Mouse (Mus musculus): ENCODE data around the gene Tgm5. TPM values are rescaled to one million over a fixed set of nuclear protein-coding genes. Genes with fewer than 3 reads are reported as not detected.
"Not testable (repeated sequence)": the region's sequence is repeated elsewhere in the genome, so short reads cannot be mapped to it uniquely, and the experiment has no call there.

The Tgm5 gene
- 0.15 and 0.24 TPM in 2 replicates for polyA plus RNA-seq (2012; rRNA removed)

GRCm38 (mm10) chr2:121085480-121086185 lies at the start of gene Tgm5:
TSS of gene Tgm5 (minus strand) at chr2:121085841.
- WGBS = 23% methylated on average over 6 of the region's 6 CpGs
- Histone ChIP-seq H3K36me3 (ENCODE audit: control insufficient read depth, insufficient read depth, low read length) (no peaks in the 10 kb centered on the region), H3K4me3 (ENCODE audit: low read depth, low read length) (no peak within 1 kb of the TSS), H3K27me3 (ENCODE audit: control insufficient read depth, insufficient read depth, low read length) (no peaks in the 10 kb centered on the region), H3K27ac (ENCODE audit: insufficient read depth, low read depth, low read length) (no peak within 1 kb of the TSS), H3K4me1 (ENCODE audit: control insufficient read depth, insufficient read depth, insufficient read length, low read length) (no peaks in the 10 kb centered on the region)
- TF ChIP-seq POLR2A (IDR thresholded peaks at IDR 0.05; ENCODE audit: low read depth, low read length) (no peak), CTCF (IDR thresholded peaks at IDR 0.05; ENCODE audit: extremely low read depth, insufficient read length, insufficient replicate concordance, low read depth, low read length) (no peak)

DNA sequence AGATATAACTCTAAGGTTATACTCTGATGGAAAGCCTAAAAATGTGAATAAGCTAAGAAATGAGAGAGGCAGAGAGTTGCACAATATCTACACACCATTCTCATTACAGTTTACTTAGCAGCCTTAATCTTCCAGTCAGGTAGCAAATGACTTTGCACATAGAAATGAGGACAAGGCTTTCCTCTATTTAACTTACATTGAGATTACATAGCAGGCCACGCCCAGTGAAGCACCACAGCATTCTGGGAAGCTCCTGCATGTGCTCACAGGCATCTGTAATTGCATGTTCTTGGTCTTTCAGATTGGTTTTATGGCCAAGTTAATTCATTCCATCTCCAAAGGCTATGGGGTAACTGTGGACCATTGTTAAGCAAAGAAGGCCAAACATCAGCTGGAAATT lies 47.2 kb upstream of the Tgm5 start:
- H3K27me3 ChIP-seq (ENCODE audit: control insufficient read depth, insufficient read depth, low read length) = no peaks in the 10 kb centered on the region
- H3K36me3 ChIP-seq (ENCODE audit: control insufficient read depth, insufficient read depth, low read length) = no peaks in the 10 kb centered on the region
- TF ChIP-seq POLR2A (IDR thresholded peaks at IDR 0.05; ENCODE audit: low read depth, low read length) = no peak
- no peak overlapping the region for H3K4me3 ChIP-seq (ENCODE audit: low read depth, low read length)
- no peaks in the 10 kb centered on the region for H3K4me1 ChIP-seq (ENCODE audit: control insufficient read depth, insufficient read depth, insufficient read length, low read length)
- WGBS = 65% methylated on average over 1 of the region's 1 CpGs
- no peak overlapping the region for H3K27ac ChIP-seq (ENCODE audit: insufficient read depth, low read depth, low read length)

DNA sequence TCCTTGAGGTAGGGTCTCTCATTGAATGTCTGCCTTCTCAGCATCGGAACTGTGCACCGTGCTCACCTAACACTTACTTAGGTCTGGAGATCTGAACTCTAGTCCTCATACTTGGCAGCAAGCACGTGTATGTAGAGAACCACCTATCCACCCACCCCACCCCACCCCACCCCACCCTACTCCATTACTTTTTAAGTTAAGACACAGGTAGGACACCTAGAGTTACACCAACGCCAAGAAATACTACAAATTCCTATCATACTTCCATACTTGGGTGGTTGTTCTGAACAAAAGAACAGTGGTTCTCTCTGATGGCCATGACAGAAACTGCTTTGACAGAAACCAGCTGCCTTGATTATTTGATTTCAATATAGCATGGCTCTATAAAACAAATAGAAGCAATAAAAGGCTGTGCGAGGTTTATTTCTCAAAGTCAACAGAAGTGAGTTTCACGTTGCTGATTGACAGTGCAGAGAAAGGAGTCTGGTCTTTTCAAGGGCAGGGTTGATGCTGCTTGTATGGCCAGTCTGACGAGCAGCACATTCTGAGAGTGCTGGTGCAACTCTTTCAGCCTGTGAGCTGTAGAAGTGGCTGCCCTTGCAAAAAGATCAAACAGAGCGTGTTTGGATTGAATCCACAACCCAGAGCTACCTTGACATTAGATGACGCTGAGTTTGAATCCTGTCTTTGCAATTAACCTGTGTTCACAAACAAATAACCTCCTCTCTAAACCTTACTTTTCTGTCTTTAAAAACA lies 43.4 kb upstream of the Tgm5 start:
- WGBS = 37% methylated on average over 9 of the region's 9 CpGs
- H3K27me3 ChIP-seq (ENCODE audit: control insufficient read depth, insufficient read depth, low read length) = no peaks in the 10 kb centered on the region
- H3K36me3 ChIP-seq (ENCODE audit: control insufficient read depth, insufficient read depth, low read length) = no peaks in the 10 kb centered on the region
- no peak overlapping the region for H3K4me3 ChIP-seq (ENCODE audit: low read depth, low read length)
- H3K27ac ChIP-seq (ENCODE audit: insufficient read depth, low read depth, low read length) = no peak overlapping the region
- TF ChIP-seq POLR2A (IDR thresholded peaks at IDR 0.05; ENCODE audit: low read depth, low read length) (no peak), CTCF (IDR thresholded peaks at IDR 0.05; ENCODE audit: extremely low read depth, insufficient read length, insufficient replicate concordance, low read depth, low read length) (no peak)
- no peaks in the 10 kb centered on the region for H3K4me1 ChIP-seq (ENCODE audit: control insufficient read depth, insufficient read depth, insufficient read length, low read length)

DNA sequence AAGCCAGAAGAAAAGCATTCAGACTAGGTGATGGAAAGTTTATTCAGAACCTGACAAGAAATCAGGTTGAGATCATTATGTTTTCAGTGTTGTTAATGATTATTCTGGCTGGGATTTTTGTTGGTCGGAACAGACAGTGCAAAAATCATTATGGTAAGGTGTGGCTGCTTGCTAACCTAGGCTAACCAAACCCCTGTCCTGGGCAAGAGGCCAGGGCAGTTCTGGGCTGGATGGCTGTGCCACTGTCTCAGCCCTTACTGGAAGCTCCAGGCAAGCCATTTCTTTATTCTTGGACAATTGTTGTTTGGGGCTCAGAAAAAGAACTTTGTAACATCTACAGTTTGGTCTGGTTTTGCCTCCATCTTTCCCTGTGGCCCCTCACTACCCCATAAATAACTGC lies 41.9 kb upstream of the Tgm5 start:
- H3K36me3 ChIP-seq (ENCODE audit: control insufficient read depth, insufficient read depth, low read length) = no peaks in the 10 kb centered on the region
- H3K4me3 ChIP-seq (ENCODE audit: low read depth, low read length) = no peak overlapping the region
- TF ChIP-seq POLR2A (IDR thresholded peaks at IDR 0.05; ENCODE audit: low read depth, low read length) (no peak), CTCF (IDR thresholded peaks at IDR 0.05; ENCODE audit: extremely low read depth, insufficient read length, insufficient replicate concordance, low read depth, low read length) (no peak)
- 30% methylated on average over 1 of the region's 1 CpGs for WGBS
- H3K4me1 ChIP-seq (ENCODE audit: control insufficient read depth, insufficient read depth, insufficient read length, low read length) = no peaks in the 10 kb centered on the region
- no peaks in the 10 kb centered on the region for H3K27me3 ChIP-seq (ENCODE audit: control insufficient read depth, insufficient read depth, low read length)
- H3K27ac ChIP-seq (ENCODE audit: insufficient read depth, low read depth, low read length) = no peak overlapping the region

GRCm38 (mm10) chr2:121126302-121126701 lies 40.7 kb upstream of the Tgm5 start:
- H3K4me3 ChIP-seq (ENCODE audit: low read depth, low read length); H3K27ac ChIP-seq (ENCODE audit: insufficient read depth, low read depth, low read length); H3K36me3 ChIP-seq (ENCODE audit: control insufficient read depth, insufficient read depth, low read length); H3K27me3 ChIP-seq (ENCODE audit: control insufficient read depth, insufficient read depth, low read length); H3K4me1 ChIP-seq (ENCODE audit: control insufficient read depth, insufficient read depth, insufficient read length, low read length): not testable (repeated sequence)
- WGBS = 89% methylated on average over 5 of the region's 5 CpGs

- H3K36me3 ChIP-seq (ENCODE audit: control insufficient read depth, insufficient read depth, low read length) = no peaks in the 10 kb centered on the region
- H3K27me3 ChIP-seq (ENCODE audit: control insufficient read depth, insufficient read depth, low read length) = no peaks in the 10 kb centered on the region
- no peak for TF ChIP-seq CTCF (IDR thresholded peaks at IDR 0.05; ENCODE audit: extremely low read depth, insufficient read length, insufficient replicate concordance, low read depth, low read length)
- TF ChIP-seq POLR2A (IDR thresholded peaks at IDR 0.05; ENCODE audit: low read depth, low read length) = no peak
- H3K4me3 ChIP-seq (ENCODE audit: low read depth, low read length) = no peak overlapping the region
- 86% methylated on average over 3 of the region's 3 CpGs for WGBS
- no peak overlapping the region for H3K27ac ChIP-seq (ENCODE audit: insufficient read depth, low read depth, low read length)
- H3K4me1 ChIP-seq (ENCODE audit: control insufficient read depth, insufficient read depth, insufficient read length, low read length) = no peaks in the 10 kb centered on the region
Observed at GRCm38 (mm10) chr2:121119260-121119659, 33.6 kb upstream of the Tgm5 start.

DNA sequence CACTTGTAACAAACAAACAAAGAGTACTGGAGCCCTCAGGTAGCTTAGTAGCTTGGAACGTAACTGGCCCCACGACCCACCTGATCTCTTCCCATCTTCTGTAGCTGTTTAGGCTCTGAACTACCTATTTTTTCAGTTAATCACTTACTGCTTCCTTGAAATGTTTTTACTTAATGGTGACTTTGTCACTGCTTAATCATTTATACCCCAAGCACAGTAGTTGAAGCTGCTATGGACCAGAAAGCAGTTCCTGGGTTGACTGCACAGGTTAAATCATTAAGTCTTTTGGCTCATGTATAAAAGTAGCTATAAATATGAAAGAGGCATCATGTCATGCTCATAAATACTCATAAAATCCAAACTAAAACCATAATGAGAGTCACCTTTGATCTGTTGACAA lies 29.8 kb upstream of the Tgm5 start:
- 86% methylated on average over 2 of the region's 2 CpGs for WGBS
- no peak overlapping the region for H3K27ac ChIP-seq (ENCODE audit: insufficient read depth, low read depth, low read length)

More for the DNA sequence above, 29.8 kb upstream of the Tgm5 start:
- TF ChIP-seq POLR2A (IDR thresholded peaks at IDR 0.05; ENCODE audit: low read depth, low read length) (no peak), CTCF (IDR thresholded peaks at IDR 0.05; ENCODE audit: extremely low read depth, insufficient read length, insufficient replicate concordance, low read depth, low read length) (no peak)
- H3K36me3 ChIP-seq (ENCODE audit: control insufficient read depth, insufficient read depth, low read length) = no peaks in the 10 kb centered on the region
- no peaks in the 10 kb centered on the region for H3K27me3 ChIP-seq (ENCODE audit: control insufficient read depth, insufficient read depth, low read length)
- H3K4me3 ChIP-seq (ENCODE audit: low read depth, low read length) = no peak overlapping the region
- no peaks in the 10 kb centered on the region for H3K4me1 ChIP-seq (ENCODE audit: control insufficient read depth, insufficient read depth, insufficient read length, low read length)
